Mouse (Mus musculus): ENCODE measurements around the gene Sptbn2.
A peak's percentile ranks its signal among the peaks of the same experiment; 100 is the strongest.

Sptbn2 gene

DNA sequence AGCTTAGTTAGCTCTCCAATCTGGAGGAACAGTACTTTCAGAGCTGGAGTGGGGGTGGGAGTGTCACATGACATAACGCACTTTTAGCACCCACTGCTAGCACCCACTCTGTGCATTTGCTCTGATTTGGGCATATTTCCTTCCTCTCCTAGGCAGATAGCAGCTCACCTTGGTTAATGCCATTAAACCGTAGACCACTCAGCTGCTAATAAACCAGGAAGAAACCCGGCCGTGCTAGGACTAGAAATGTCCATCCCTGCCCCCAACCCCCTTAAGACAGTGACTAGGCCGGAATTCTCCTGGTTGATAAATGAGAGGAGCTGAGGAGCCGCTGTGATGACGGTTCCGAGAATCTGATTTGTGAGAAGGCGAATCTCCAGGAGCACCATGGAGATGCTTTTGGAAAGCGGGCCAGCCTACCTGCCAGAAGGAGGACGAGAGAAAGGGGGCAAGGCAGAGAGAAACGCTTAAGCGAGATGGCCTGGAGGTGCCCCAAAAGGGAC, at the start of gene Sptbn2:
Gene Sptbn2, plus strand, starts transcription at position 70 of the 503 bp plus-strand sequence.
- no peak for DNase-seq

DNA sequence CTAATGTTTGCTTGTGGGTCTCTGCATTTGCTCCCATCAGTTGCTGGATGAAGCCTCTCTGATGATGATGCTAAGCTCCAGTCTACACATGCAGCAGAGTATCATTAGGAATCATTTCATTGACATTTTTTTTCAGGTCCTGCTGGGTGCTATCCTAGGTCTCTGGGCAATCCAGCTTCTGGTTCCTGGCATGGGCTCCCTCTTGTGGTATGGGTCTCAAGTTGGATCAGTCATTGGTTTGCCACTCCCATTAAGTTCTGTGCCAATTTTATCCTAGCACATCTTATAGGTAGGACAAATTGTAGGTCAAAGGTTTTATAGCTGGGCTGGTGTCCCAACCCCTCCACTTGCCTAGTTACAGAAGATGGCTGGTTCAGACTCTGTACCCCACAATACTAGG, 44.2 kb upstream of the Sptbn2 start:
- DNase-seq: no peak

DNA sequence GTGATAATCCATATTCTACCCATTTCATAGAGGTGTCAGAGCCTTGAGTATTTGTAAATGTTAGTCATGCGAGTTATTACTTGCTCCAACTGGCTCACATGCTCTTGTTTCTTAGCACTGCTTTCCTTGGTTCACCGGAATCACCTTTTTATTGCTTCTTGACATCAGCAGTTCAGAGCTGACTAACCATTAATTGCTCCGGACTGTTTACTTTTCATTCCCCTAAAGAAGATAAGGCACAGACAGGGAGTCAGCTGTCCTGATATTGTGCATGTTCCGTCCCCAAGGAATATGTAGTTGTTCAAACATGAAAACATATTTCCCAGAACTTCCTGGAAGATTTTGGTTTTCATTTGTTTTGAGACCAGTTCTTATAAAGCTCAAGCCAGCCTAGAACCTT, 40.2 kb upstream of the Sptbn2 start:
- DNase-seq: no peak

DNA sequence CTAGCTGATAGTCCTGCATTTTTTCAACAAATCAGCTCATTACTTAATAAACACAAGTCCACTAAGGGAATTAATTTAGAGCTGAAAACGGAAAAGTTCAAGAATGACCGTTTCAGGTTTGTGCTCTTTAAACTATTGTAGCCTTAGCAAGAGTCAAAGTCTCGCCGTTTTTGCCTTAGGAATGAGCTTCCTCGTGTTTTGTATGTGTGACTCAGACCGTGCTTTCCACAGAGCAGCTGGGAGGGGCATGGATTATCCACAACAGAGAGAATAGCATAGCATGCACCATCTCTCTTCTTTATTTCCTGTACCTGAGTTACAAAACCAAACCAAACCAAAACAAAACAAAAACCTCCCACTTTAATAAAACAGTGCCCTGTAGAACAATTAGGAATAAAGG, 38.6 kb upstream of the Sptbn2 start:
- DNase-seq: no peak

DNA sequence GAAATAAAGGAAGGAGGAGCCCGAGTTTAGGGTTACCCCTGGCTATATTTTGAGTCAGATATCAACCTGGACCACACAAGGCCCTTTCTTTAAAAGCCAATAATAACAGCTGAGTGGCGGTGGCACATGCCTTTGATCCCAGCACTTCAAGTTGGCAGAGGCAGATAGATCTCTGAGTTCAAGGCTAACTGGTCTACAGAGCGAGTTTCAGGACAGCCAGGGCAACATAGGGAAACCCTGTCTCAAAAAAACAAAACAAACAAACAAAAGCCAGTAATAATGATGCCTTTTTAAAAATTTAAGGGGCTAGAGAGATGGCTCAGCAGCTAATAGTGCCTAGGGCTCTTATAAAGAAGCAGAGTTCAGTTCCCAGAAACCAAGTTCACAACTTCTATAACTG, 16.6 kb upstream of the Sptbn2 start:
- DNase-seq: no peak

DNA sequence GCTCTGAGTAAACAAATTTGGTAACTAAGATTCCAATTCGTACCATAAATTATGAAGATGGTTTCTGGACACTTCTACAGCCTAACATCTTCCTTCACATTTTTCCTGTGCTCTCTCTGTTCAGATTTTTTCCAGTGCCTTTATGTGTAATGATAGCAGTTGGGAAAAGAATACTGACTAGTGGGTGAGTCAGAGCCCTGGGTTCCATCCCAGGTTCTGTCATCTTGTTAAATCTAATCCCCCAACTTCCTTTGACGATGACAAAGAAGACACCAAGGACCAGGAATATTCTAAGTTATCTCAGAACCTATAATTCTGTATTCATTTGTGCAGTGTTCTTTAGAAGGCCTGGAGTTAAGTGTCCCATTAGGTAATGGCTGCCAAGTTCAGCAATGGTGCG, 13.8 kb upstream of the Sptbn2 start:
- no peak for DNase-seq

DNA sequence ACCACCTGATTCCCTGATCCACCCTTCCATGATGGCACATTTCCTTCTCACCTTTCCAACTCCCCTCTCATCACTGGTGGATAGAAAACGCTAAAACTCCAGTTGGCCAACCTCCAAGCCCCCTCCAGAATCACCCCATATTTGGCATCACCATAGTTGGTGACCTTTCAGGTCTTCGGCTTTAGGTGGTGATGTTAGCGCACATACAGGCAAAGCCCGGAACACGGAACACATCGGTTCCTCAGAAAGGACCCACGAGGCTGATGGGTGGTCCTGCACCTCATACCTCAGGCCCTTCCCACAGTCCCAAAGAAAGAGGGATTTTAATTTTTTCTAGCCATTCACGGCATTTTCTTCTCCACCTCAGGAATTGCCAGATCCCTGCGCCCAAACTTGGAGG, 13.2 kb upstream of the Sptbn2 start:
- no peak for DNase-seq

DNA sequence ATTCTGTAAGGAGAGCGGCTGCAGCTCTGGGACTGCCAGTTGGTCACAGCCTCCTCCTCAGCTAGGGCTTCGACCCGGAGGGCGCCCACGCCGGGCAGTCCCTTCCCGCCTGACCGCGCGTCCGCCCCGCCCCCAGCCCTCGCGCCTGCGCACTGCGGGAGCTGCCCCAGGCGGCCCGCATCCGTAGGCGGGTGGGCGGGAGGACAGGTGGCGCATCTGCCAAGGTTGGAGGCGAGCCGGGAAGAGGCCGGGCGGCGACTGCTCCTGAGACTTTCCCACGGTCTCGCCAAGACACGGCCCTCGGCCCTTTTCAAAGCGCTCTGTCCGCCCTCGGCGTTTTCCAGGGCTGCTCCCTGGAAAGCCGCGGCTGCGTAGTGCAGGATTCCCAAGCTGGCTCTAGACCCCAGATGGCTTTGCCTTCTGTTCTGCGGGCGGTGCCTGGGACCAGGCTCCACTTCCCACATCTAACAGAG, 12.7 kb upstream of the Sptbn2 start, which contains the start of gene Gm960:
Gene Gm960, minus strand, starts transcription at position 464 of the 473 bp plus-strand sequence.
- DNase-seq: peak; percentile 22

DNA sequence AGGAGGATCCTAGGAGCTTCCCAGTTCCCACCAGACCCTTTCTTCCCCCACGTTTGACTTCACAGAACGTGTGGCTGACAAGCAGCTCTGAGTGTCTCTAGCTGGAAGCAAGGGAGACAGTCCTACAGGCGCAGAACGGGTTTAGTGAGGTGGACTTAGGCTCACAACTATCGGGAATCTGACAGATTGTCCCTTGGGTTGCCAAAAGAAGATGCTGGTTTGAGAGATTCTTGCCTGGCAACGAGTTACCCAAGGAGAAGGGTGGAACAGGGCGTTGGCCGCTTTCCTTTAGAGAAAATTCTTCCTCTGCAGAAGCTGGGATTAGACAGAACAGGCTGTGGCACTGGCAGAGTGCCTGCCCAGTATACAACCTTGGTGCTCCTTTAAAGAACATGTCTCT, 12.1 kb upstream of the Sptbn2 start:
- DNase-seq: no peak

DNA sequence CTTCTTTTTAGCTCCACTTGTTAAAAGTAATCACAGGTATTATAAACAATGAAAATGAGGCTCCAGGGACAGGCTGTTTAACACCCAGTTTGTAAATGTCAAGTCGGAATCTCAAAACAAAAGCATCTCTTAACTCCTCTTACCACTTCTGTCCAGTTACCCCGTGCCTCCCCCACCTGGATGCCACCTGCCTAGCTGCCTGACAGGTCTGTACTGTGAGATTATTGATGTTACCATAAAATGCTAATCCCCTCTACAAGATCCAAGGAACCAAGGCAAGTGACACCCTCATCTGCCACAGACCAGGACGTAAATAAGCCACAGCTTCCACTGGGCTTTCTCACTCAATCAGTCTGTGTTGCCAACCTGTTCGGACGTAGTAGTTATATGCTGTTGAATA, 11.1 kb upstream of the Sptbn2 start:
- DNase-seq: no peak

DNA sequence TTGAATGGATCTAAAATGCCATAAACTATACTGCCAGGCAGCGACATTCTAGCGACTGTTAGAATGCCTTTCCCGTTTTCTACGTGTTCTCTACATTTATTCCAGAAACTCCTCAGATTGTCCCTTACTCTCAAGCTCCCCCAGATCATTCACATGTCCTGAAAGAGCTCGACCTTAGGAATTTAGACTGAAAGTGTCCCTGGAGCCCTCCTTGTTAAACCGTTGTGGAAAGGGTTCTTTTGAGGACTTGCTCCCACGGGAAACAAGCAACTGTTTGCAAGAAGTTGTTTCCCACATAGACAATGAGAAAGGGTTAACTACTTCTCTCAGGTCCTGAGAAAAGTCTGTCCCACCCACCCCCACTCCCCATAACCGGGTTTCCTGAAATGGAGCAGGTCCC, 10.3 kb upstream of the Sptbn2 start:
- no peak for DNase-seq

DNA sequence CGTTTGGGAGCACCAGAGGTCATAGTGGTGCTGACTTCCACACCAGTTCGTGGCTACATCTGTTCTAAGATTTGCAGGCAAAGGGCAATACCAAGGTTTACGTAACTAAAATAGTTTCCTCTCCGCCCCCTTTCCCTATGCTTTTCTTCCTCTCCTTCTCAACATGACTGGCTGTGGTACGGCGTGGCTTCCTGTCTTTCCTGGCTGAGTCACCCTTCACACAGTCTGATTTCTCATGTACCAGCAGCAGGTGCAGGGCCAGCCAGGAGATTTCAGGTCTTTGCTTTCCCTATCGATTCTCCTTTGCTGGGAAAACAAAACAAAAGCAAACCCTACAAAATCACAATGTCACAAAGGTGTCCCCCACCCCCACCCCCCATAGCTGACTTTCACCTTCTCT, 9.7 kb upstream of the Sptbn2 start:
- no peak for DNase-seq

DNA sequence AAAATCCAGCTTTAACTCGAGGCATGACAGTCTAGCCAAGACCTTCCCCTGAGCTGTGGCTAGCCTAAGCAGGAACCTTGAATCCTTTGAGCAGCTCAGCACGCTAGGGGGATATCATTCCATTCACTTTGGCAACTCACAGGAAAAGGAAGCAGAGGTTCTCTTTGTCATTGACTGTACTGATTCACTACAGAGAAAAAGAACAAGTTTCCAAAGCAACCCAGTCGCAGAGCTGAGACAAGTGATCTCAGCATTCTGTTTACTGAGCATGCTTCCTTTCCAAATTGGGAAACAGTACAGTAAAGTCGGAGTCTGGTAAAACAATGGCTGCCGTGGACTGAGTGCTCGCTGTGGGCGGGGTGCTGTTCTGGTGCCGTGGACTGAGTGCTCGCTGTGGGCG, 2.2 kb upstream of the Sptbn2 start:
- DNase-seq: no peak

DNA sequence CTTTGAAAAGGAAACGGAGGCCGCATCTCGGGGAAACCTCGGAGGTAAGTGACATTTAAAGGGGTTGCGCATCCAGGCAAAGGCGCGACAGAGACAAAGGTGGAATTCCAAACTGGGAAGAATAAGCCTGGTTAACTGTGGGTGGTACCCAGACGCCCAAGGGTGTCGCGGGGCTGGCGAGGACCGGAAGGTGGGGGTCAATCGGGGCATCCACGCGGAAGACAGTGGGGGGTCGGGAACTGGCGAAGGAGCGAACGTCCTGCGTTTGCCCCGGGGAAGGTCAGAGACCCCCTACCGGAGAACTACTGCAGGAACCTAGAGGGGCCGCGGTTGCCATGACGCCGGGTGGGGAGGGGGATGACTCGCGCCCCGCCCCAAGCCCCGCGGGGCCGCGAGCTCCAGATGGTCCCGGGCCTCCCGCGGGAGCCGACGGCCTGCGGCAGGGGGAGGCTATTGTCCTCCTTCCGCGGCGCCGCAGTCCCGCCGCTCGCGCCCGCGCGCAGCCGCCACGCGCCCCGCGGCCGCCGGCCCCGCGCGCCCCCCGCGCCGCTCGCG, 711 bp downstream of the Sptbn2 start:
- DNase-seq: no peak

DNA sequence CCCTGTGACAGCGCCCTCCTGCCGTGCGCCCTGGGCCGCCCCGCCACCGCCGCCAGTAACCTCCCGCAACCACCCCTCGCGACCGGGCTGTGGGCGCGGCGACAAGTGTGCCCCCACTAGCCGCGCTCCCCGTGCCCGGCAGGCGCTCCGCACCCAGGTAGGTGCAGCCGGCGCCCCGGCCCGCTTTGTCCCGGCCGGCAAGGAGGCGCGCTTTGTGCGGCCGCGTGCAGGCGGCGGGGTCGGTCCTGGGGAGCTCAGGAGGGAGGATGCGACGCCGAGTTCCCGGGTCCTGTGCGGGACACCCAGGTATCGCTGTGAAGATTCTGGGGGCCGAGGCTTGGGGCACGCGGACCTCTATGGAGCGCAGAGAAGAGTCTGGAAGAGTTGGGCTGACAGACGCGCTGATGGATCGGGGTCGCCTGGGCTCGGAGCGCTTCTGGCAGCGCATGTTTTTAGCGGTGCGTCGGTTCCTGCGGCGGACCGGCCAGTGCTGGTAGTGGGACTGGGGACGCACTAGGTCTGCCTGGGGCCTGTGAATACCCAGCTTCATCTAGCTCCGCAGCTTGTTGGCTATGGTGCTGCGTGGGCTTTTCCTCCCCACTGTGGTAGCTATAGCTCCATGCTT, 1.3 kb downstream of the Sptbn2 start:
- no peak for DNase-seq

DNA sequence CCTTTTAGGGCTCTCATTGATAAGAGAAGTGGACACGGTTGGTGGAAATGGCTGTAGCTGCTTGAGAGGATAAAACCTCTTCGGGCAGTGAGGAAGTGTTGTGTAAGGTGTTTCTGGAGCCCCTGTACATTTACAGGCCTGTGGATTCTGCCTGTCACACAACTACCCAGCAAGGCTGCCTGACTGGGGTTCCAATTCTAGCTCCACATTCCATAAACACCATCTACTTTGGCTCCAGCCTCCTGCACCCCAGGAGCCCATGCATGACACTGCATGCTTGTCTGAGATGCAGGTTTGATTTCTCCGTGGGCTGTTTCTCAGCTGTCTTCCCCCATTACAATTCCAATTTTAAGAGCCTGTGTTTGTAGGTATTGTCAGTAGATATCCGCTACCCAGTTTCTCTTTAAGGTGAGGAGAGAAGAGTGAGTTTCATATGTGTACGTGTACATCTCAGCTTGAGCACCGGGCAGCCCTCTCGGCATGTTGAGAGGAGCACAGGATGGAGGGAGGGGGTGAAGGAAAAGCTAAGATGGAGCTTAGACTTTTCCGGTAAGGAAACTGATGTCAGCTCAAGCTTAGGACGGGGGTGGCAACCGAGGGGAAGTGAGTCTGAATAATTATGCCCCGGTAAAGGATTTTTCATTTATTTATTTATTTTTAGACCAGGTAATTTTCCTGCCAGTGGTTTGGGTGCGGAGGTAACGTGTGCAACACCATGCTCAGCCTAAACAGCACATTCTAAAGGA, 2.0 kb downstream of the Sptbn2 start:
- DNase-seq: no peak

DNA sequence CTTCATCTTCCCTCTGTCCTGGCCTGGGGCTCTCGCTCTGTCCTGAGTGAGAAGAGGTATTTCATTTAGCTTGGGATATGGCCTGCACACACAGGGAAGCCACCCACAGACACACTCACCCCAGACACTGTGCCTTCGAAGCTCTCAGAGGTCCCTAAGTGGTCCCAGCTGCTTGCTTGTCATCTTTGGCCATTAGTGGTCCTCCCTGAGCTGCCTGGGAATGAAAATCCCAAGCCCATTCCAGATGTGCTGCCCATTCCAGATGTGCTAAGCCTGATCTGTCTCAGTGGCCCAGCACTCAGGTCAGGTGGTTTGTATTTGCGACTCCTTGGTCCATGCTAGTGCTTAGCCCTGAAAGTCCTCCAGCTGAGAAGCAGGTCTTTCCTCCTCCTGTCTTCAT, 2.9 kb downstream of the Sptbn2 start:
- no peak for DNase-seq

DNA sequence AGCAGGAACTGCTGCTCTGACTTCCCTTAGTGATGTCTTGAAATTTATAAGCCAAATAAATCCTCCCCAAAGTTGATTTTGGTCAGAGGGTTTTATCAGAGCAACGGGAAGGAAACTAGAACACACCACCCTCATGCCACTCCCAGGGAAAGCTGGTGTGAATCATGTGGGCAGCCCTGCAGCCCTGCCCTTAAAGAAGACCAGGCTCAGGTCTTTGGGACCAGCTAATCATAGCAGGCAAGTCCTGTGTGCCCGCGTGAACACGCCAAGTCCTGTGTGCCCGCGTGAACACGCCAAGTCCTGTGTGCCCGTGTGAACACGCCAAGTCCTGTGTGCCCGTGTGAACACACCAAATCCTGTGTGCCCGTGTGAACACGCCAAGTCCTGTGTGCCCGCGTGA, 5.8 kb downstream of the Sptbn2 start:
- no peak for DNase-seq

DNA sequence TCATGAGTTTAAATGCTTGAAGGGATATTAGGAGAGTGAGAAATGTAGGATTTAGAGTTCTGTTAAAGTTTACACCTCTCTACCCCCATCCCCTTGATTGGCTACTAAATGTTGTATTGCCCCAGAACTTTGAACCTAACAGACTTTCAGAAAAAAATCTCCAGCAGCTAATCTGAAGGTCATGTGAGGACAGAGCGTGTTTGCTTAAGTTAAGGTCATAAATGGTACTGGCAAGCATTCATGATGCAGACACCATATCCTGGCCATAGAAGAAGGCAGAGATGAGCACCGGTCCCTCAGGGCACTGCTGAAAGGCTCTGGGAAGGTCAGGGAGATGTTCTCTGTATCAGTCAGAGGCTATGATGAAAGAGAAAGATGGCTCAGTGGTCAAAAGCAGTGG, 6.3 kb downstream of the Sptbn2 start:
- DNase-seq: no peak

DNA sequence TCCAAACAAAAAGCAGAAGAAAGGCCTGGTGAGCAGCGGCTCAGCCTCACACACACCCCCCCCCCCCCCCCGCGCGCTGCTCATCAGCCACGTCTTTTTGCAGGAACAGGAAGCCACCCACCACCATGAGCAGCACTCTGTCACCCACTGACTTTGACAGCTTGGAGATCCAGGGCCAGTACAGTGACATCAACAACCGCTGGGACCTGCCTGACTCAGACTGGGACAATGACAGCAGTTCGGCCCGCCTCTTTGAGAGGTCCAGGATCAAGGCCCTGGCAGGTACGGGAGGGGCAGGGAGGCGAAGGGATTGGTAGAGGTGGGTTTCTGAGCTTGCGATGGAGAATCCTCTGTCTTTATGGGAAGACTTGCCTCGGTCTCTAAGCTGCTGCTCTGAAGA, 7.7 kb downstream of the Sptbn2 start:
- no peak for DNase-seq

DNA sequence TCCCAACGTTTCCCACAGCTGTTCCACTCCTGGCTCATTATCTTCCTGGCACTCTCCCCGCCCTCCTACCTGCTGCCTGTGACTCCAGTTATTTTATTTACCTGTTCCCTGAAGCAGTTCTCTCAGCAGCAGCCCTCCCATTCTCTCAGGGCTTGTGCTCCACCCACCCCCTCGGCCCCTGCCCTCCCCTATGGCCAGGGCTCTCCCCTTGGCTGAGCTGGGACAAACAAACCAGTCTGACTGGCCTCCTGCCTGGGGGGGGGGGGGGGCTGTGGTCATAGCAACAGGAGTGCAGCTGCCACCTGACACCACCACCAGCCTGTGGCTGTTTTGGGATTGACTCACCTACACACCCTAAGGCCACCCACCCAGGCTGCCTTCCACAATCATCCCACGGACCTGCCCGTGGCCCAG, 8.4 kb downstream of the Sptbn2 start:
- DNase-seq: no peak

DNA sequence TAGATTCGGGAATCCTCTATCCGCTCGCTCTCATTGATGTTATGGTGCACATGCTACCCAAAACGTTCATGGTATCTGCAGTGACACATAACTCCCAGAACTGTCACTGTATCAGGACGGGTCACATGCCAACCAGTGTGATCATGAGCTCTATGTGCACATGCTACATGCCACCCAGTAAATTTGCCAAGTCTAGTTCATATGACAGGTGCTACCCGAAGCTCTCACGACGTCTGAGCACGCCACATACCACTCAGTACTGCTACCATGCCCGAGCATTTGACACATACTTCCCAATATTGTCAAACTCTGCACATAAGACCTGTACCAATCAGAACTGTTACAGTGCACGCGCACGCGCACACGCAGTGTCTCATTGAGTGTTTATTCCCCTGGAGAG, 9.1 kb downstream of the Sptbn2 start:
- no peak for DNase-seq

DNA sequence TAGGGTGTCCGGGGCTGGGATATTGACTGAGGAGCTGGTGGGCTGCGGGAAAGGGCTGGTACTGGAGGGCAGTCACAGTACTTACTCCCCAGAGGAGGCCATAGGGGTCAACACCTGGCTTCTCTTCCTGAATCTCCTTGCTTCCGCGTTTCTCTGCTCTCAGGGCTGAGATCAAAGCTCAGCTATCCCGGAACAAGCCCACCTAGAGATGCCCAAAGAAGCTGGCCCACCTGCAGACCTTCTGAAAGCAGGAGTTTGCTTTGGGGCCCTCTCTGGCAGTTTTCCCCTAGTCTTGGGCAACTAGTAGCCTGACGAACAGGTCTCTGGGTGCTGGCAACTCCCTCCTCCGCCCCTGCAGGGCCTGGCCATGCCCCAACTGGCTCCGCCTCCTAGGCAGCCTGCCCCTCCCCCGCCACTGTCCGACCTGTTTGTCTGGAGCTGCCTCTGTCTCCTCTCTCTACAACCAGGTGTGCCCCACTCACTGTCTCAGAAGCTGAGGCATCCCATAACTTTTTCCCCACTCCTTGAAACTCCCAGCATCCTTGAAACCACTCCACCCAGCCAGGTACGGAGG, 9.8 kb downstream of the Sptbn2 start:
- DNase-seq: no peak

DNA sequence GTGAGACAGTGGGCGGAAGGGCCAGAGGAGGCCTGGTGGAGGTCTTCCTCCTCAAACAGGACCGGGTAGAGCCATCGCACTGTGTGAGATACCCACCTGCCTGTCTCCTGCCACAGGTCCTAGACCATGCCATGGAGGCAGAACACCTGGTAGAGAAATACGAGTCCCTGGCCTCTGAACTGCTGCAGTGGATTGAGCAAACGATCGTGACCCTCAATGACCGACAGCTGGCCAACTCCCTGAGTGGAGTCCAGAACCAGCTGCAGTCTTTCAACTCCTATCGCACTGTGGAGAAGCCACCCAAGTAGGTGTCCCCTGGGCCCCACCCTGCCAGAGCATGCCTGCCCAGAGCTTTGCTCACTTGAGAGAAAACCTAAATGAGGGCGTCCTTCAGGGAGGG, 18.2 kb downstream of the Sptbn2 start:
- no peak for DNase-seq

Measured in thymus, postnatal 25 days (tissue).